Mouse (Mus musculus) CD8-positive naive resting alpha-beta T cell, adult 2 months (primary cell): ENCODE data around the gene Fam222b.

Experiments
- DNase-seq, 2 experiments: peaks; one replicate each; pipeline ENCODE4 v3.0.0; 2022; ENCODE audit warnings: low read depth in 2 of 2, low spot score in 2 of 2

The Fam222b gene

GRCm38 (mm10) chr11:78163681-78164603 lies 69.5 kb downstream of the Fam222b start:
- no peak for DNase-seq

GRCm38 (mm10) chr11:78164604-78164923 lies 70.1 kb downstream of the Fam222b start:
- DNase-seq: no peak

DNA sequence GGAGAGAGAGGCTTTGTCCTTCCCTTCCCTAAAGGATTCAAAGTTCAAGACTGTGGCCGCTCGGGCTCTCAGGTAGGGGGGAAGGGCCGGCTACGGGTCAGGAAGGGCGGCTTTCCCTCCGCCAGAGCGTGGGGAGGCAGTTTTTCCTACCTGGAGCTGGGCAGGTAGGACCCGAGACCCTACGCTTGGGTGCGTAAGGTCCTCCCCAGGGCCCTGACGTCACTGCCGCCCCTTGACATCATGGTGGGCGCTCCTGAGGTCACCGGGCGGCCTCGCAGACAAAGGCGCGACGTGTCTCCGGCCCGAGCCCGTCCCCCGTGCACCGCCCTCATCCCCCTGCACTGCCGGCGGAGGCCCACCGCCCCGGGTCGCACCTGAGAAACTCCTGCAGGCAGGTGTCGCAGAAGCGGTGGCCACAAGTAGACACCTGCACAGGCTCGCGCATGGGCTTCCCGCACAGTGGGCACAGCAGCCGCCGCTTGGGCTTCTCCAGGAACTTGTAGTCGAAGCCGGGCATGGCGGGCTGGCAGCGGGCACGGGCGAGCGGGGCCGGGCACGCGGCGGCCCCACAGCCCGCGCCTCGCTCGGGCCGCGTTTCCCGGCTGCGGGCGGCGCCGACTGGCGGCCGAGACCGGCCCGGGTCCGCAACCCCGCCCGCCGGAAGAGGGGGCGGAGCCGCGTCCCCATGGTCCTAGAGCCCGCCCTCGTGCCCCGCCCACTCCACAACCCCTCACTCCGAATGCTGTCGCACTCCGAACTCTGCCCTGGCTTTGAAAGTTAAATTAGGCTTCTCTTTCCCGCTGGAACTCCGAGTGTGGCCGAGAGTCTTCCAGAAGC lies 70.7 kb downstream of the Fam222b start, which contains the start of gene Traf4:
Gene Traf4 (minus strand): TSS at position 666 of the 837 bp plus-strand sequence.
- DNase-seq: peak; percentile 57 to 72

DNA sequence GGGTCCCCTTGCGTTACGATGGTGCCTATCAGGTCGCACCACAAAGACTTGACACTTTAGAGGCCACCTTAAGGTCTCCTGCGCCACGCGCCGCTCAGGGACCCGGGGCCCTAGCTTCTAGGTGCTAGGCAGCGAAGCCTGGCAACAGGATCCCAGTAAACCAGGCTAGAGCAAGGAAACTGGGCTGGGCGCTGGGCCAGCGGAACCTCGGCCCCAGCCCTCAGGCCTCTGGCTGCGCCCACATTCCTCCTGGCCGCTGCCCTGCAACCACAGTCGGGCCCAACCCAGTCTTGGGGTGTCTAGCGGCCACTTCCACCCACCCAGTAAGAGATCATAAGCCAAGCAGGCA lies 71.3 kb downstream of the Fam222b start:
- no peak for DNase-seq

DNA sequence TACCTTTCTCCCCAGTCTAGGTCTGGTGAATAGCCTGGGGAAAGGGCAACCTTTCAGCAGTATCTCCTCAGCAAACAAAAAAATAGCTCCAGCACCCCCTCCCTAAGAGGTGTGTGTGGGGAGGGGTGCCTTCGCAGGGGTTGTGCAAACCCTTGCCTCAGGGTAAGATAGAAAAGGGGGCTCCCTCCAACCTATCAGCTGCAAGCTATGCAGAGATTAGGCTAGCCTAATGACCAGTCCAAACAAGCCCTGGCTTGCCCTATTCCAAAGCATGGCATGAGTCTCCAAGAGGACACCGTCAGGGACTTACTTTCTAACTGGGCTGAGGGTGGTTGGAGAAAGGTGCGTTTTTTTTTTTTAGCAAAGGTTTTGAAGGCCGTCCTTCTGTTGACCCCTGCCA lies 71.7 kb downstream of the Fam222b start:
- no peak for DNase-seq

- DNase-seq: no peak
Measured at GRCm38 (mm10) chr11:78166640-78167039, 72.2 kb downstream of the Fam222b start.

- DNase-seq: no peak
Measured at GRCm38 (mm10) chr11:78167257-78167959, 72.9 kb downstream of the Fam222b start.

GRCm38 (mm10) chr11:78168541-78169468 lies 74.3 kb downstream of the Fam222b start:
- DNase-seq: peak; percentile 58 to 62

DNA sequence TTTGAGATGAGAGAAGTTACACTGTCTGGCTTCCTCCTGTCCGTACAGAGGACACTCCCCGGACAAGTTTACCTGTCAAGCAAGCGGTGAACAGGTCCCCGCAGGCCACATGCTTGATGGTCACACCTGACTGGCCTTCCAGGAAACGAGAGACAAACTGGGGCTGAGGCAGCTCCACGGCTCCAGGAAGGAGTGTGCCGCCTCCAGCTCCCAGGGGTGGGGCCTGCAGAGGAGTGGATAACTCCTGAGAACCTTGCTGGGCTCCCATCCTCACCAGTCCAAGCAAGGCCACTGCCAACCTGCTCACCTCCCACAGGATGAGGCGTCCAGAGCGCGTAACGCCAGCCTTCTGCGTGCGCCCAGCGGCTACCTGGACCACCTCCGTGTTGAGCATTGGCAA lies 75.8 kb downstream of the Fam222b start:
- DNase-seq: no peak

- DNase-seq: no peak
Measured at GRCm38 (mm10) chr11:78171328-78171727, 76.9 kb downstream of the Fam222b start.

DNA sequence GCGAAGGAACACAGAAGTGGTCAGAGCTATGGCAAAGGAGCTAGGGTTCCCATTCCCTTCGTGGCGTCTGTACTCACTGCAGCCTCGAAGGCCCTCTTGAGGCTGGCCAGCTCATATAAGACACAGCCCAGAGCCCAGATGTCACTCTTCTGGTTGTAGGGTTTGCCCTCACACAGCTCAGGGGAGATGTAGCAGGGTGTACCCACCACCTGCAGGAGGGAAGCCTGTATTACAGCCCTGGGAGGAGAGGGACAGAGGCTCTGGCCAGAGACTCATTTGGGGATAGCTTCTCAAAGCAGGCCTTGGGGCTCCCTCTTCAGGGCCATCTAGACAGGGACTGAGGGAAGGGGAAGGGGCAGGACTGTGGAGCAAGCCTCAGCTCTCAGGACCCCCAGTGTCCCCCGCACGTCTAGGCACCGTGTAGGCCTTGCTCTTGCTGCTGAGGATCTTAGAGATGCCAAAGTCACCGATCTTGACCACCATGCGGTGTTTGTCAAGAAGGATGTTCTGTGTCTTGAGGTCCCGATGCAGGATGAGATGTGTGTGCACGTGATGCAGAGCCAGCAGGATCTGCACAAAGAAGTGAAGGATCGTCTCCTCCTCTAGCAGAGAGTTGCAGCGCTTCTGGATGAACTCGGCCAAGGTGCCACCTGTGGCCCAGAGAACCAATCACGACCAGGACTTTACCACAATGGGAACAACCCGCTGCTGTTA lies 77.7 kb downstream of the Fam222b start:
- DNase-seq: no peak

DNA sequence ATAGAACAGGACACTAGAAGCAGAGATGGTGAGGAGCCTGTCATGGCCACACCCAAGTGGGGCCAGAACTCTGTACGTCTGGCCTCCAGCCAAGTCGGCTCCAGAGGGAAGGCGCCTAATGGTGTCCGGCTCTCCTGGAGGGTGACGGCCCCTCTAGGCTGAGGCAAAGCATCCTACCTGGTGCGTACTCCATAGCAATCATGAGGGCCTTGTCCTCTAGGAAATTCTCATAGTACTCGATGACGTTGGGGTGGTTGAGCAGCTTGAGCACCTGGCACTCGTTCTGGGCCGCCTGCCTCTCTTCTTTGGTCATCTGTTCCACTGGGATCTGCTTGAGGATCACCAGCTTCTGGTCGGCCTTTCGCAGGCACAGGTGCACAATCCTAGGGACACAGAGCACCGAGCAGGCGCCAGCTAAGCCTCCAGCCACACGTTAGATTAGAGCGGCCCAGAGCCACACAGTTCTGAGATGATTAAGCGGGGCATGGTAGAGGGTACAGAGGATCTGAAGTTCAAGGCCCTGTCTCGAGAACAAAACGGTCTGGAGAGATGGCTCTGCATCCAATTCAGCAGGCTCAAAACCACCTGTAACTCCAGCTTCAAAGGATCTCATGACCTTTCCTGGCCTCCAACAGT lies 78.4 kb downstream of the Fam222b start:
- no peak for DNase-seq

DNA sequence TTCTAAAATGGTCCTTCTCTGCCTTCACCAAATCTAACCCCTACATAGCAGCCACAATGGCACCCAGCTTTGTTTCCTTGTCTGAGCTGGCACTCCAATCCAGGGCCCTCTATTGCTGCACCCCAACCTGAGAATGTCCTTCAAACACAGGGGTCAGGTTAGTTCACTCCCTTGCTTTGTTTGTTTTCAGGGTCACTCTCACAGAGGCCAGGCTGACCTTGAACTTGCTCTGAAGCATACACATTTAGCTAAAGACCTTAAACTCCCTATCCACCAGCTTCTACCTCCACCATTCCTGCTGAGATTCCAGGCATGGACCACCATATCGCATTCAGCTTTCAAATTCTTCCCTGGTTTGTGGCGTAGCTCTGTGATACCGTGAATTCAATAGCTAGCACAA lies 80.0 kb downstream of the Fam222b start:
- no peak for DNase-seq

DNA sequence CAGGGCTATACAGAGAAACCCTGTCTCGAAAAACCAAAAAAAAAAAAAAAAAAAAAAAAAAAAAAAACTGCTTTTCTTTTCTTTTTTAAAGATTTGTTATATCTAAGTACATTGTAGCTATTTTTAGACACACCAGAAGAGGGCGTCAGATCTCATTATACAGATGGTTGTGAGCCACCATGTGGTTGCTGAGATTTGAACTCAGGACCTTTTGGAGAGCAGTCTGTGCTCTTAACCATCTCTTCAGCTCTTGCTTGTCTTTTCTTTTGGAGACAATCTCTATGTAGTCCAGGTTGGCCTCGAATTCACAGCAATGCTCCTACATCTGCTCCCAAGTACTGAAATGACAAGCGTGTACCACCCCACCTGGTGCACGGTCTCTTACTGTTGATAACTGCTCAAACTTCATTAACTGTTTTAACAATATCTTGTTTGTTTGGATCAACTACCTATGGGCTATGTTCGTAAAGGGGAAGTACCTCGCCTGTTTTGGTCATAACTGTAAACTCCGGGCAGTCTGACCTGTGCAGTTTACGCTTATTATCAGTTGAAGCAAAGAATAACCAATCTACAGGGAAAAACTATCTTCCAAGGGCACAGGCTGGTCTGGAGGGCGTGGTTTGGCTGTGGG lies 81.4 kb downstream of the Fam222b start:
- no peak for DNase-seq

DNA sequence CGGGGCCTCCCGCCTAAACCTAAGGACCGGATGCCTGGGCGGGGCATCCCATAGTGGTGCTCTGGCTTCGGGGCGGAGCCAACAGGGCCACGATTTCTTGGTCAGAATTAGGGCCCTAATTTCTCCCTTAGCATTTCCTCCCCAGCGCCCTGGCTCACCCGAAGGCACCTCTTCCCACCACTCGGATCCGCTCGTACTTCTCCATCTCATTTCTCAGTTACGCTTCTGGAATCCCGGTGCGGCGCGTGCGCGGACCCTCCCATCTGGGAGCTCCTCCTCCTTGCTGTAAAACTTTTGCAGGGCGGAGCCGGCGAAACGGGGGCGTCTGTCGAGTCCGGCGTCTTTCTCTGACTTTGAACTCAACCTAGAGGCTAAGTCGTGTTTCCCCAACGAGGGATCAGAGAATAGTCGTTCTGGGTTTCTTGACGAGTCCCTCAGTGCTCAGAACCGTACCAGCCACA lies 82.0 kb downstream of the Fam222b start, which contains the start of the genes Nek8 and Tlcd1:
Gene Nek8 (minus strand): TSS at position 274 of the 461 bp plus-strand sequence.
Gene Tlcd1 (plus strand): TSS at position 310 of the 461 bp plus-strand sequence.
- peak; percentile 80 to 93 for DNase-seq

DNA sequence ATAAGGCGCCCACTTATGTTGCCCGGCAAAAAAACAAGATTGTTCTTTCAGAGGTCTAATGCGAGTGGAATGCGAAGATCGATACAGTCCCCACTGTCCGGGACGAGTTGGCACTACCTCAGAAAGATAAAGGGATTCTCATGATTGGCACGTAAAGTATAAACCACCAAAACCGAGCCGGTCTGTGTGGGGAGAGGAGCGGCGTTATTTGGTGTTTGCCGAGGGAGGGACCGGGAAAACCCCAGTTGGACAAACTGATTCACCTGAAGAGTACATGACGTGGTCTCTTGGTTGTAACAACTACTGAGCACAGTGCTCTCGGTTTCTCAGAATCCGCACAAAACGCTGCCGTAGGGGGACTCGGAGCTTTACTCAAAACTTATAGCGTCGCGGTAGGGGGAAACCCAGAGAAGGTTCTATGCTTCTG lies 82.5 kb downstream of the Fam222b start:
- no peak for DNase-seq

GRCm38 (mm10) chr11:78177437-78177836 lies 83.0 kb downstream of the Fam222b start:
- peak in 1 of 2 experiments; percentile 40 for DNase-seq
